Mouse (Mus musculus): ENCODE measurements around the gene Ltc4s.
A peak's percentile ranks its signal among the peaks of the same experiment; 100 is the strongest.

Ltc4s gene

DNA sequence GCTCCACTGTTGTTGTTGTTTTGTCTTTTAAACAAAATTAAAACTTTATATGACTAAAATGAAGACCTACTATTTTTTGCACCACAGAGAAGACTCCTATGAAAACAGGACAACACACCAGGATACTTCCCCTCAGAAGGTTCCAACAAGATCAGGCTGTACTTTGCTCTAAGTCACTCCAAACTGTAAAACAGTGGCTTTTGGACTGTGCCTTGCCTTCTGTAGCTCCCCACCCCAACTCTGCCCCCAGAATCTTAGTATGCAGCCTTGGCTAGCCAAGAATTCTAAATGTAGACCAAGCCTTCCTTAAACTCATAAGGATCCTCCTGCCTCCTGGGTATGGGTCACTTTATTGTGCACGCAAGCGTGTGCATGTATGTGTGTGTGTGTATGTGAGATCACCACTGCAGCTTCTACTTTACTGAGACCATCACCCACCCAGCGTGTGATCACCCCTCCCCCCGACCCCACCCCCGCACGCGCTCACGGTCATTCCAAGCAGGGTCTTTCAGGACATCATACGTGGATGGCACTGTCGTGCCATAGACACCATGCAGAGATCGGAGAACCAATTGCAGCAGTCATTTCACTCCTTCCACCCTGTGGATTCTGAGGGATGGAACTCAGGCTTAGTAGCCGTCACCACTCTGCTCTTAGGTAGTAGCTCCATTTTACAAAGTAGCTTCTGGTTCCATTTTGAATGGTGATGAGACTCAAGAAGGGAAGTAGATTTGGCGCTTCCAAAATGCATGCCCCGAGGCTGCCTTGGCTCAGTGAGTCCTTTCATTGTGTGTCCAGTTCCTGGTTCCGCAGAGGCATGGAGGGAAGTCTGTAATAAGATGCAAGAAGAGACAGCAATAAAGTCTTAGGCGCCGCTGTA is 14.4 kb downstream of the Ltc4s start:
- no peak for DNase-seq (ENCODE audit: low spot score)

GRCm38 (mm10) chr11:50222559-50223276 is 15.7 kb downstream of the Ltc4s start:
- no peak for DNase-seq (ENCODE audit: low spot score)

GRCm38 (mm10) chr11:50219833-50220232 is 18.6 kb downstream of the Ltc4s start:
- no peak for DNase-seq (ENCODE audit: low spot score)

DNA sequence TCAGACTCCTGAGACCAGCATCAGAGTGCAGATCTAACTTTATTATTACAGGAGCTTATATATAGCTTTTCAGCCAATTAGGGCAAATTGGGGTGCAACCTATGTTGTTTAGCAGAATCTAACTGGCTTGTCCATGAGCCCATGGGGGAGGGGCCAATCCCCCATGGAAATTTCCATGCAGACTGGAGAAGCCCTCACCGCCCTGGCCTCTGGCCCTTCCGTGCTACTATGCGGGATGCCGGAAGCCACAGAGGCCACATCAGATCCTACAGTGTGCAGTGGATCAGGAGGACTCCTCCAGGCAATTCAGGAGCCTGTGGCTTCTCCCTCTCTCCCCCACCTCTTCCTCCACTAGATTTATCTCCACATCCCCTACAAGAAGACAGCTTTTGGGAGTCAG is 20.6 kb downstream of the Ltc4s start:
- no peak for DNase-seq (ENCODE audit: low spot score)

DNA sequence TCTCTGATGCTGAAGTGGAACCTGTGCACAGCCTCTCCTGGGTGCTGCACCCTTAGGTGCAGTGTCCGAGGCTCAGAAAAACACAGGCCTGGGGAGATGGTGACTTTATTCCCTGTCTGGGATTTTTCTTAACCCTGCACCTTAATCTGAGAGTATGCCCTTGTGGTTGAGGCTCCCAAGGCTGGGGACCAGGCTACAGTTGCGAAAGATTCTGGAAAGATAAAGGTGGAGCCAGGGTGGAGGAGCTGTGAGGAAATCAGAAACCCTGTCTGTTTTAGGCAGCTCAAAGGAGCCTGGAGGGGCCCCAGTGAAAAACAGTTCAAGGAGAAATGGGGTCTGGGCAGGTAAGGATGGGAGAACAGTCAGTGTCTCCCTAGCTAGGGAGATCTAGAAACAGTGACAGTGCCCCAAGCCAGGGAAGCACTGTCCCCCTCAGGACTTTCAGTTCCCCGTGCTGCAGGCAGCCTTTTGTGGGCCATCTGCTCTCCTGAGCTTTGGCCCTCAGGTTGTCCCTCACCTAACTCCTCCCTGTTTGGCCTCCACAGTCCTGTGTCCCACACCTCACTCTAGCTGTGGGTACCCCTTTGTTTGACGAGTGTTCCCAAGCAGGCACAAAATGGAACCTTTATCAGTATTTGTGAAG is 21.6 kb downstream of the Ltc4s start:
- no peak for DNase-seq (ENCODE audit: low spot score)

DNA sequence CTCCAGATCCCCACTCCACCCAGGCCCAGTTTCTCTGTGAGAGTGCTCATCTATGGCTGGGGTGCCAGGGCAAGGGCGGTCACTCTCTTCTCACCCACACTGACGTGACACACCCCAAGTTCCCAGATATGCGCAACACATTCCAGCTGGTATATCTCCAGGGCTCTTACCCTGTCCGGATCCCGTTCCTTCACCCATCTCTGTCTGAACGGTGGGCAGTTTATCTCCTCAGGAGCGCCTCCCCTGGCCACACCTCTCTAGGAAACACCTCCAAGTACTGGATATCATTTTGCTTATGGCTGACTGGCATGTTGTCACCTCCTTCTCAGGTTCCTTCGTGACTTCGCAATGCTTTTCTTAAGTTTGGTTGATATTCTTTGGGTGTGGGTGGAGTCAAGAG is 22.8 kb downstream of the Ltc4s start:
- no peak for DNase-seq (ENCODE audit: low spot score)

DNA sequence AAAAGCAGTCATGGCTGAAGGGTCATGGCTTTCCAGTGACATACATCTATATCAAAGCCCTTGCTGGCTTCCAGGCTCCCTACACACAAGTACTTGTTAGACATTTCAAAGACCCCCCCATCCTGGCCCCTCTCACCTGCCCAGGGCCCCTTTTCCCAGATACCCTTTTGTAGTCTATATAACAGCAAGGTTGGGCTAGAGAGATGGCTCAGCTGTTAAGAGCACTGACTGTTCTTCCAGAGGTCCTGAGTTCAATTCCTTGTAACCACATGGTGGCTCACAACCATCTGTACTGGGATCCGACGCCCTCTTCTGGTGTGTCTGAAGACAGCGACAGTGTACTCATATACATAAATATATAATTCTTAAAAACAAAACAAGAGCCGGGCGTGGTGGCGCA is 23.8 kb downstream of the Ltc4s start:
- no peak for DNase-seq (ENCODE audit: low spot score)

DNA sequence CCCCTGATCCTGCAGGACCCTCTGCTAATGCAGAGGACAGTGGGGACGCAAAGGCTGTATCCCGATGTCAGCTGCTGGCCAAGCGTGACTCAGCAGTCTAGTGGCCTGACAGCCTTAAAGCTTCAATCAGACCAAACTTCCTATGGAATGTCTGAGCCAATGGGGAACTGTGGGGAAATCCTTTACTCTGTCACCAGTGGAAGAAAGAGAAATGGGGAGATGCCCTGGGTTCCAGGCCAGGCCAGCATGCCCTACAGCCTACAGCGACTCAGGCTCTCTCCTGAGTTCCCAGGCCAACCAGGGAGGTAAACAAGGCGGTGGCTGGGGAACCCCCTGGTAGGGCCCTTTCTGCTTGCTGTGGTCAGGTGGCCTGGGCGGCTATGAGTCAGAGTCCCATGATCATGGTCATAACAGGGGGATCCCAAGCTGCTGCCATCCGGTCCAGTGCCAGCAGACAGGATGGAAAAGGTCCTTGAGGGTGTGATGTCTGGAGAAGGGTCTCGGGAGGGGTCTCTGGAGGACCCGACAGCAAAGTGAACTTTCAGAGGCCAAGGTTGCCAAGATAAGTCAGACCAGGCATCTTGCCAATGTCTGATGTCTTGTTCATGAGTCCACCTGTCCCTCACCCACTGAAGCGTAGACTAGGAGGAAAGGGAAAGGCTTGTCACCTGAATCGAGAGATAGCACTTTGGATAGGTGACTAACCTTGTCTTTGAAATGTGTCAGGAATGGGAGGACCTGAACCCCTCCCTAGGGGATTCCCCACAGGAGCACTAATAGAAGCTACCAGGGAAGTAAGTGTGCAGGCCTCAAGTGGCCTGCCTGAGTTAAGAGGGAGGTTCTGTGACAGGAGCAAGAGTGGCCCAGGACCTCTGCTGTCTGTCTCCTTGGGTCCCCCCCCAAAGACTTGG is 25.3 kb downstream of the Ltc4s start:
- DNase-seq (ENCODE audit: low spot score): peak; percentile 47

DNA sequence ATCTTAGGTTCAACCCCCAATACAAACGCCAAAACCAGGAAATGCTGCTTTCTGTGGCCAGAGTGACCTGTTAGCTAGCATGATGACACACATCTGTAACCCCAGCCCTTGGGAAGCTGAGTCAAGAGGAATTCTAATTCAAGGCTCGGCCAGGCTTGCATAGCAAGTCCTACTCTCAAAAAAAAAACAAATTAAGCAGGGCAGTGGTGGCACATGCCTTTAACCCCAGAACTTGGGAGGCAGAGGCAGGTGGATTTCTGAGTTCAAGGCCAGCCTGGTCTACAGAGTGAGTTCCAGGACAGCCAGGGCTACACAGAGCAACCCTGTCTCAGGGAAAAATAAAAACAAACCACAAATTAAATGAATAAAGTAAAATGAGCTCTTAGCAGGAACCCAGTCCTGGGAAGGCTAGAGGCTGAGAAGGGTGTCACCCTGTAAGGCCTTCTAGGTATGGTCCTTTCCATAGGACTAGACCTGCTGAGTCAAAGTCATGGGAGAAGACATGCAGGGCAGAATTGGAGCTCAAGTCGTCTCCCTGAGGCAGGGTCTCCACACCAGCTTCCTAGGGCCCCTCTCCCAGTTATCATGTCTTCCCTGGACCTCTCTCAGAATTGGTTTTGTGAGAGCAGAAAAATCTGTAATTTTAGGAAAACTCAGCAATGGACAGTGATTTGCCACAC is 26.2 kb downstream of the Ltc4s start:
- DNase-seq (ENCODE audit: low spot score): no peak

DNA sequence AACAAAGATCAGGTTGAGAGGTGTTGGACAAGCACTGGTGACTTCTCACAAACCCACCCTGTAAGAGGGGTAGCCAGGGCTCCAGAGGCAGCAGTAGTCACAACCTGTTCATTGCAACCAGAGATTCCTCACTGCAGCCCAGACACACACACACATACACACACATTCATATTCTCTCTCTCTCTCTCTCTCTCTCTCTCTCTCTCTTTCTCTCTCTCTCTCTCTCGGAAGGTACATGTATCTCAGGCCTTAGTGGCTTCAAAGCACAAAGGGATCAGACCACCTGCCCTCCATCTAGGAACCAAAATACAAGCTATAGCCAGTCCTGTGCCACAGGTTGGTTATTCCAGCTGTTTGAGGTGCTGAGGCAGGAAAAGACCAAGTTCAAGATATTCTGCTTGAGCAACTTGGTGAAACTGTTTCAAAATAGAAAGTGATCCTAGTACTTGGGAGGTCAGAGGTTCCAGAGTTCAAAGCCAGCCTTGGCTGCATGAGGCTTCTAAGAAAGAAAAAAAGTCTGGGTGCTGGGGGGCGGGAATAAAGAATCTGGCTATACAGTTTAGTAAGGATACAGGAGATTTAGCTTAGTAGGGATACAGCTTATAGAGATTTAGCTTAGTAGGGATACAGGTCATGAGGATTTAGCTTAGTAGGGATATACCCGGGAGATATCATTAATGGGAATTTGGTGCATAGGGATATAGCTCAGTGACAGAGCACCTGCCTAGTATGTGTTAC is 26.9 kb downstream of the Ltc4s start:
- no peak for DNase-seq (ENCODE audit: low spot score)

GRCm38 (mm10) chr11:50210505-50211151 is 27.8 kb downstream of the Ltc4s start, which contains the start of the genes Sqstm1 and Mgat4b:
Gene Sqstm1, minus strand, starts transcription at chr11:50210827.
Gene Mgat4b, plus strand, starts transcription at chr11:50210890.
- DNase-seq (ENCODE audit: low spot score): peak; percentile 87

- DNase-seq (ENCODE audit: low spot score): peak; percentile 77
Measured at GRCm38 (mm10) chr11:50210101-50210504, 28.3 kb downstream of the Ltc4s start.

DNA sequence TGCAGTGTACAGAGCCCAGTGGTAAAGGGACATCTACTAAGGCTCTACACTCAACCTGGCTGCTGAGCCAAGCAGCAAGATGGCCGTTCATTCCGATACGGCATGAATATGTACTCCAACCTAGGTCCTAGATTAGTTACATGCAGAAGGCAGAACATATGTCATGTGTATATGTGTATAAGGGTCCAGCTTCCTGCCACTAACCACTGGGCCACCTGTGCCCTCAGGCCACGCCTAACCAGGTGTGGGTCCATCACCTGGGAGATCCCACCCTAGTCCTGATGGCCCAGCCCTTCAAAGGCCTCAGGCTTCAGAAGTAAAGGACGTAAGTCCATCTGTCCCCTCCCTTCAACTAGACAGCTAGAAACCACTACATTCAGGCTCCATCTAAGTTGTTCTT is 30.4 kb downstream of the Ltc4s start:
- DNase-seq (ENCODE audit: low spot score): no peak

DNA sequence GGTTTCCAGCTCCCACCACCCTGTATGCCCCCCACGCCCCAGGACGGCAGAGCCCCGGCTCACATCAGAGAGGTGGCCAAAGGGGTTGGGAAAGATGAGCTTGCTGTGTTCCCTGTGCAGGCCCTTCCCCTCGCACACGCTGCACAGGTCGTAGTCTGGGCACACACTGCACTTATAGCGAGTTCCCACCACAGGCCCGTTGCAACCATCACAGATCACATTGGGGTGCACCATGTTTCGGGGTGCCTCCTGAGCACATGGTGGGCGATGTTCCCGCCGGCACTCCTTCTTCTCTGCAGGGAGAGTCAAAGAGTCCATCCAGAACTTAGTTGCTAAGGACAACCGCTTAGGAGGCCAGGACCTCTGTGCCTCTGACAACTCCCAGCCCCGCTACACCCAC is 31.1 kb downstream of the Ltc4s start:
- DNase-seq (ENCODE audit: low spot score): no peak

- no peak for DNase-seq (ENCODE audit: low spot score)
Measured at GRCm38 (mm10) chr11:50206037-50206436, 32.4 kb downstream of the Ltc4s start.

- no peak for DNase-seq (ENCODE audit: low spot score)
Measured at GRCm38 (mm10) chr11:50205434-50205833, 33.0 kb downstream of the Ltc4s start.

GRCm38 (mm10) chr11:50203302-50203827 is 35.1 kb downstream of the Ltc4s start:
- no peak for DNase-seq (ENCODE audit: low spot score)

DNA sequence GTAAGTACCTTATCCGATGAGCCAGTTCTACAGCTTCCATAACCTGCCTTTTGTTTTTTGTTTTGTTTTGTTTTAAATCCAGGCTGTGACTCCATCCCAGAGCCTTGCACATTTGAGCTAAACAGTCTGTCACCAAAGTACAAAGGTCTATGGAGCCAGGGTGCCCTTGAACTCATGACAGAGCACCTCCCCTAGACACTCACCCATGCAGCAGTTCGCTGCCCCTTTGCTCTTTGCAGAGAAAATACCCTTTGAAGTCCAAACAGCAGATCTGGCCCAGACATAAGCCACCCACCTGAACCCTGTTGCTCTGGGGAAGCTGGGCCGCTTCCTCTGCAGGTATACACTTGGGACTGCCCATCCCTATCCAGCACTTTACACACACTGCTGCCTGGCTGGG is 36.8 kb downstream of the Ltc4s start:
- no peak for DNase-seq (ENCODE audit: low spot score)

- DNase-seq (ENCODE audit: low spot score): no peak
Measured at GRCm38 (mm10) chr11:50200613-50201012, 37.8 kb downstream of the Ltc4s start.

- no peak for DNase-seq (ENCODE audit: low spot score)
Measured at GRCm38 (mm10) chr11:50198916-50199315, 39.5 kb downstream of the Ltc4s start.

Data from ovary, postnatal 14 days (tissue).